Mouse (Mus musculus) neural tube, embryonic 12.5 days (tissue): ENCODE measurements at regions not wholly inside any gene's neighbourhood (a gene's known extent, or its start where the extent isn't known, plus 50 kb on each side); places are given as distances from the start of the nearest gene placed in this dataset.
A peak's percentile ranks its signal among the peaks of the same experiment; 100 is the strongest.

Experiments used
- ATAC-seq: fragments of 200-750 bp; cut with Nextera tagmentation; 2 replicates; pipeline ENCODE4 v1.8.0; 2017; ENCODE audit warnings: low read depth, mild to moderate bottlenecking, moderate TSS enrichment, moderate library complexity; ENCODE audit not compliant: low FRiP score
- H3K27ac ChIP-seq: fragments of 300-500 bp; sonication (generic); 2 replicates; pipeline ENCODE4 v1.5.1; 2016
- H3K27me3 ChIP-seq: fragments of 300-500 bp; sonication (generic); replicated peaks from 2 replicates; pipeline ENCODE4 v1.6.1; 2016; ENCODE audit warnings: mild to moderate bottlenecking
- H3K36me3 ChIP-seq: fragments of 300-500 bp; sonication (generic); 2 replicates; pipeline ENCODE4 v1.6.1; 2016; ENCODE audit warnings: mild to moderate bottlenecking
- H3K4me1 ChIP-seq: fragments of 300-500 bp; sonication (generic); 2 replicates; pipeline ENCODE4 v1.6.1; 2016
- H3K4me2 ChIP-seq: fragments of 300-500 bp; sonication (generic); replicated peaks from 2 replicates; pipeline ENCODE4 v1.6.1; 2016; ENCODE audit warnings: mild to moderate bottlenecking
- H3K4me3 ChIP-seq: fragments of 300-500 bp; sonication (generic); 2 replicates; pipeline ENCODE4 v1.5.1; 2016
- H3K9ac ChIP-seq: fragments of 300-500 bp; sonication (generic); 2 replicates; pipeline ENCODE4 v1.6.1; 2016; ENCODE audit warnings: mild to moderate bottlenecking
- H3K9me3 ChIP-seq: fragments of 300-500 bp; sonication (generic); 2 replicates; pipeline ENCODE4 v1.6.1; 2016; ENCODE audit warnings: mild to moderate bottlenecking
- WGBS: fragments of 180-500 bp; shearing (Covaris S2); methylation state at CpG from one replicate; pipeline ENCODE4 v1.1.7; 2016; 5-methylcytosine and 5-hydroxymethylcytosine counted together

GRCm38 (mm10) chr1:25921184-25921583 is 91.7 kb upstream of the Adgrb3 start:
- no peak for ATAC-seq
- H3K27ac ChIP-seq: no peak overlapping the region
- no peaks in the 10 kb centered on the region for H3K27me3 ChIP-seq
- H3K4me1 ChIP-seq: no peaks in the 10 kb centered on the region
- no peak overlapping the region for H3K4me2 ChIP-seq
- no peaks in the 10 kb centered on the region for H3K36me3 ChIP-seq
- no peak overlapping the region for H3K9ac ChIP-seq
- WGBS: 79% methylated on average over 2 of the region's 2 CpGs
- H3K4me3 ChIP-seq: no peak overlapping the region
- H3K9me3 ChIP-seq: no peaks in the 10 kb centered on the region

DNA sequence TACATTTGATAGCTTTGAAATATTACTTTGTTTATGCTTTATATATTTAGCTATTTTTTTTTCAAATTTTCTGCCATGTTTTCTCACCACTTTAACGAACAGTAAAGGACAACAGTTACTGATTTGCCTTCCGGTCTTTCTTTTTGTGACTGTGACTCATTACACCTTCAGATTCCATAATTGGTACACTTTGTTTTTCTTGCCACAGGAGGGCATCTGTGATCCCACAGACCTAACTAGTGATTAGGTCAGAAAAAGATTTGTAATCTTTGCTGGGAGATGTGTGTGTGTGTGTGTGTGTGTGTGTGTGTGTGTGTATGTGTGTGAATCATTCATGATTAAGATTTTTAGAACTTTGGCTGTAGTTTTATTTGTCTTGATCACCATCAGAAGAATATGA is 64.7 kb upstream of the Adgrb3 start:
- whole genome bisulfite sequencing: 80% methylated on average over 2 of the region's 2 CpGs
- Histone ChIP-seq H3K27me3 (no peaks in the 10 kb centered on the region), H3K4me1 (no peaks in the 10 kb centered on the region), H3K4me2 (no peak overlapping the region), H3K36me3 (no peaks in the 10 kb centered on the region), H3K4me3 (no peak overlapping the region), H3K9ac (no peak overlapping the region), H3K27ac (no peak overlapping the region), H3K9me3 (no peaks in the 10 kb centered on the region)
- no peak for ATAC-seq

DNA sequence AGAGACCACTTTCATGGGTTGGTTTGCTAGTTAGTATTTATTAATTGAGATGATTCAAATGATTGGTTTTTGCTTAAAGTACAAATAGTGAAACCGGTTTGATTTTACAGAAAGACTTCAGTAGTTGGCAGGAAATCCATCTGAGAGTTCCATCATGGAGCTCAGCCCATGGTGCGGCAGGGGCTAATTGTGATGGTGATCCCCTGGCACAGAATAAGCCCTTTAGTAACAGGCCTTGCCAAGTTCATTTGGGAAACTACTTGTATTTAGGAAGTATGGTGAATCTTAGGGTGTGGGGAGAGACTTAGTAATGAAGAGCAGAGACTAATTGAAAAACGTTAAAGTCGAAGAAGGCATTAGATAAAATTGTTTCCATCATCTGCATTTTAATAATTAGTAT is 63.5 kb upstream of the Adgrb3 start:
- H3K4me1 ChIP-seq: no peaks in the 10 kb centered on the region
- H3K27me3 ChIP-seq: no peaks in the 10 kb centered on the region
- no peak for ATAC-seq
- no peak overlapping the region for H3K4me2 ChIP-seq
- H3K36me3 ChIP-seq: no peaks in the 10 kb centered on the region
- H3K4me3 ChIP-seq: no peak overlapping the region
- WGBS: 61% methylated on average over 4 of the region's 4 CpGs
- H3K27ac ChIP-seq: no peak overlapping the region
- no peaks in the 10 kb centered on the region for H3K9me3 ChIP-seq
- H3K9ac ChIP-seq: no peak overlapping the region

DNA sequence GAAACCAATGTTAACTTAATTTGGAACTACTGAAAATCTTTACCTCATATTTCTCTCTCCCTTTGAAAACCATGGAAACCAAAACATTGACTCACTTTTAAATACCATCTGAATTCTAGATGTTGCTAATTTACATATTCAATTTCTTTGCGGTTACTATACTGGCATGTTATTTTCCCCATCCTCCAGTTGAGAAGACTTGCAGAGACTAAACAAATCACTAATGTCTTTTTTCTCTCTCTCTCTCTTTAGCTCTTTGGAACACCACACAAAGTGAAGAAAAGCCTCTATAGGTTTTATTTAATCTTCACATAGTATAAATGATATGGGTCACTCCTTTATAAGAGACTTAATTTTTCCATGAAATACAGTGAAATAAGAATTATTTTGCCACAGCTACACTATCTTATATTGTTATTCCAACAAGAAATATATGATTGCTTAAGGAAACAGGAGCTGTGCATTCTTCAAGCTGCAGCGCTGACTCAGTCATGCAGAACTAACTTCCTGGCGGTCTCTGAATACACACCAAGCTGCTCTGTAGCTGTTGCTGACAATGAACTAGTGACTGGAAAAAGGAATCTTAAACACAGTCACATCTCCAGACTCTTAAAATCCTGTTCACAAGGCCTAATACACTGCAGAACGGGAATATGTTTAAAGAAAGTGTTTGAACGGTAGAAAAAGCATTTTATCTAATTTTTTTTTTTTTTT is 62.7 kb upstream of the Adgrb3 start:
- H3K4me2 ChIP-seq: no peak overlapping the region
- H3K27me3 ChIP-seq: no peaks in the 10 kb centered on the region
- H3K4me3 ChIP-seq: no peak overlapping the region
- no peak overlapping the region for H3K9ac ChIP-seq
- no peaks in the 10 kb centered on the region for H3K4me1 ChIP-seq
- H3K9me3 ChIP-seq: no peaks in the 10 kb centered on the region
- H3K36me3 ChIP-seq: no peaks in the 10 kb centered on the region
- H3K27ac ChIP-seq: no peak overlapping the region
- peak; percentile 92 for ATAC-seq
- WGBS: 35% methylated on average over 5 of the region's 5 CpGs

- H3K36me3 ChIP-seq: no peaks in the 10 kb centered on the region
- no peak overlapping the region for H3K27ac ChIP-seq
- H3K9me3 ChIP-seq: no peaks in the 10 kb centered on the region
- no peak overlapping the region for H3K4me3 ChIP-seq
- no peaks in the 10 kb centered on the region for H3K27me3 ChIP-seq
- H3K4me1 ChIP-seq: no peaks in the 10 kb centered on the region
- 79% methylated on average over 1 of the region's 1 CpGs for WGBS
- no peak for ATAC-seq
- no peak overlapping the region for H3K4me2 ChIP-seq
- H3K9ac ChIP-seq: no peak overlapping the region
Observed at GRCm38 (mm10) chr1:25888004-25888403, 58.5 kb upstream of the Adgrb3 start.

- Histone ChIP-seq H3K4me2 (no peak overlapping the region), H3K4me3 (no peak overlapping the region), H3K9me3 (no peaks in the 10 kb centered on the region), H3K9ac (no peak overlapping the region), H3K27me3 (no peaks in the 10 kb centered on the region), H3K4me1 (no peaks in the 10 kb centered on the region), H3K36me3 (no peaks in the 10 kb centered on the region), H3K27ac (no peak overlapping the region)
- no peak for ATAC-seq
- WGBS: 63% methylated on average over 4 of the region's 4 CpGs
Observed at GRCm38 (mm10) chr1:25885049-25885448, 55.5 kb upstream of the Adgrb3 start.
